Mouse (Mus musculus) forebrain, embryonic 12.5 days (tissue): ENCODE results near the gene Hoxa13. TPM values are rescaled to one million over a fixed set of nuclear protein-coding genes. Genes with fewer than 3 reads are reported as not detected.
A peak's percentile ranks its signal among the peaks of the same experiment; 100 is the strongest.

Source experiments
- ATAC-seq: fragments of 200-750 bp; cut with Nextera tagmentation; 2 replicates; pipeline ENCODE4 v1.8.0; 2017; ENCODE audit warnings: moderate TSS enrichment; ENCODE audit not compliant: low FRiP score
- H3K27ac ChIP-seq: fragments of 300-500 bp; sonication (generic); 2 replicates; pipeline ENCODE4 v1.5.1; 2016; ENCODE audit warnings: mild to moderate bottlenecking
- H3K27me3 ChIP-seq: fragments of 300-500 bp; sonication (generic); 2 replicates; pipeline ENCODE4 v1.6.1; 2016; ENCODE audit warnings: mild to moderate bottlenecking
- H3K36me3 ChIP-seq: fragments of 300-500 bp; sonication (generic); replicated peaks from 2 replicates; pipeline ENCODE4 v1.6.1; 2016; ENCODE audit warnings: mild to moderate bottlenecking
- H3K4me1 ChIP-seq: fragments of 300-500 bp; sonication (generic); 2 replicates; pipeline ENCODE4 v1.6.1; 2016
- H3K4me2 ChIP-seq: fragments of 300-500 bp; sonication (generic); 2 replicates; pipeline ENCODE4 v1.6.1; 2016; ENCODE audit warnings: mild to moderate bottlenecking, moderate library complexity
- H3K4me3 ChIP-seq: fragments of 300-500 bp; sonication (generic); replicated peaks from 2 replicates; pipeline ENCODE4 v1.5.1; 2016; ENCODE audit warnings: mild to moderate bottlenecking
- H3K9ac ChIP-seq: fragments of 300-500 bp; sonication (generic); 2 replicates; pipeline ENCODE4 v1.6.1; 2016; ENCODE audit warnings: mild to moderate bottlenecking
- H3K9me3 ChIP-seq: fragments of 300-500 bp; sonication (generic); 2 replicates; pipeline ENCODE4 v1.6.1; 2016
- WGBS: fragments of 180-500 bp; shearing (Covaris S2); methylation state at CpG from one replicate; pipeline ENCODE4 v1.1.7; 2016; 5-methylcytosine and 5-hydroxymethylcytosine counted together
- polyA plus RNA-seq: library from polyadenylated mRNA; unstranded; fragments of >200 nt; fragmentation: Nextera tagmentation; extraction: Ambion mirVana; gene quantifications from 2 replicates; pipeline ENCODE4 v1.2.1, GENCODE M21; 2016

Gene Hoxa13
- polyA plus RNA-seq, result not detected in 2 replicates

DNA sequence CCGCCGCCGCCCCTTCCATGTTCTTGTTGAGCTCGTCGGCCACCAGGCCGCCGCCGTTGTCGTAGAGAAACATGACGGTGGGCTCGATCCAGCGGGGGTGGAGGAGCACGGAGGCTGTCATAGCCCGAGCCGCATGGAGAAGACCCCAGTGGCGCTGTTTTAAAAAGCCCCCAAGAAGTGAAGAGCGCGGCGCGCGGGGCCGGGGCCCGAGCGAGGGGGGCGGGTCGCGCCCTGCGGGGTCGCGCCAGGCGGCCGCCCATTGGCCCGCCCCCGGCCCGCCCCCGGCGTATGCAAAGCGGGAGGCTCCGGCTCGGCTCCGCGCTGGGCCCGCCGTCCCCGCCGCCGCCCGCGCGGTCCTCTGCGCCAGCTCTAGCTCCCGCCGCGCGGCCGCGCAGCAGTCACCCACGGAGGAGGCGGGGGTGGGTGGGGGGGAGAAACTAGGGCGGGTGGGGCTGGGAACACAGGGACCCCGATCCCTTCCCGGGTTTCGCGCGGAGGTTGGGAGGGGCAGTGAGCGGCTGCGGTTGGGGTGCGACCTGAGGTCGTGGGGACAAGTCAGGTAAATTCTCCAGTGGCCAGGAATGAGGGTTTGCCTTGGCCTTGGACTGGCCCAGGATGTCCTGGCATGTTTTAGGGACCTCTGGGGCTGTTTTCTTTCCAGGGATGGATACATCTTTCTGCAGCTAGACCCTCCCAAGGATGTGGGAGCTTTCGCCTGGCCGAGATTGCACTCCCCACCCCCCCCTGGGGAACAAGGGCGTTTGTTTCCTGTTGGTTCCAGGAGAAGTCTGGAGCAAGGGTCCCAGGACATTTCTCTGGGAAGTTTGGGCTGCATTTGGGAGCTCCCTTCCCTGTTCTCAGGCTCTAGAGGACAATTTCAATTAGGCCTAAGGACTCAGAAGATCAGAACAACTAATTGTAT lies at the start of gene Hoxa13:
Hoxa13 (minus strand) TSS at position 227 of the 922 bp plus-strand sequence.
- ATAC-seq, result no peak
- Histone ChIP-seq H3K9me3 (no peaks in the 10 kb centered on the region), H3K4me3 (peak within 1 kb of the TSS; percentile 33), H3K4me1 (peaks cover 10% of the 10 kb centered on the region), H3K4me2 (peak within 1 kb of the TSS; percentile 46), H3K36me3 (no peaks in the 10 kb centered on the region), H3K9ac (no peak within 1 kb of the TSS), H3K27me3 (peaks cover 90% of the 10 kb centered on the region), H3K27ac (no peak within 1 kb of the TSS)
- under 1% methylated on average over 44 of the region's 72 CpGs for WGBS

- Histone ChIP-seq H3K4me1 (peaks cover 13% of the 10 kb centered on the region), H3K27ac (no peak overlapping the region), H3K4me3 (no peak overlapping the region), H3K9me3 (no peaks in the 10 kb centered on the region), H3K9ac (no peak overlapping the region), H3K4me2 (no peak overlapping the region), H3K27me3 (peaks cover 99% of the 10 kb centered on the region), H3K36me3 (no peaks in the 10 kb centered on the region)
- no peak for ATAC-seq
- WGBS, result under 1% methylated on average over 24 of the region's 24 CpGs
Measured at GRCm38 (mm10) chr6:52310366-52310765, 49.7 kb upstream of the Hoxa13 start.

GRCm38 (mm10) chr6:52309766-52310165 lies 49.1 kb upstream of the Hoxa13 start:
- H3K9me3 ChIP-seq, result no peaks in the 10 kb centered on the region
- H3K27me3 ChIP-seq, result peaks cover 99% of the 10 kb centered on the region
- H3K36me3 ChIP-seq, result no peaks in the 10 kb centered on the region
- no peak overlapping the region for H3K9ac ChIP-seq
- no peak overlapping the region for H3K27ac ChIP-seq
- no peak for ATAC-seq
- peaks cover 13% of the 10 kb centered on the region for H3K4me1 ChIP-seq
- no peak overlapping the region for H3K4me2 ChIP-seq
- H3K4me3 ChIP-seq, result no peak overlapping the region
- 1% methylated on average over 10 of the region's 10 CpGs for WGBS

- no peak overlapping the region for H3K27ac ChIP-seq
- peaks cover 13% of the 10 kb centered on the region for H3K4me1 ChIP-seq
- WGBS, result under 1% methylated on average over 30 of the region's 30 CpGs
- peak; percentile 58; the same call in 1 of the 2 replicates for ATAC-seq
- no peaks in the 10 kb centered on the region for H3K36me3 ChIP-seq
- H3K9me3 ChIP-seq, result no peaks in the 10 kb centered on the region
- H3K27me3 ChIP-seq, result peaks cover 94% of the 10 kb centered on the region
- peak overlapping the region; percentile 39 for H3K4me3 ChIP-seq
- H3K4me2 ChIP-seq, result peak overlapping the region; percentile 62
- no peak overlapping the region for H3K9ac ChIP-seq
Measured at GRCm38 (mm10) chr6:52305877-52306389, 45.3 kb upstream of the Hoxa13 start.

DNA sequence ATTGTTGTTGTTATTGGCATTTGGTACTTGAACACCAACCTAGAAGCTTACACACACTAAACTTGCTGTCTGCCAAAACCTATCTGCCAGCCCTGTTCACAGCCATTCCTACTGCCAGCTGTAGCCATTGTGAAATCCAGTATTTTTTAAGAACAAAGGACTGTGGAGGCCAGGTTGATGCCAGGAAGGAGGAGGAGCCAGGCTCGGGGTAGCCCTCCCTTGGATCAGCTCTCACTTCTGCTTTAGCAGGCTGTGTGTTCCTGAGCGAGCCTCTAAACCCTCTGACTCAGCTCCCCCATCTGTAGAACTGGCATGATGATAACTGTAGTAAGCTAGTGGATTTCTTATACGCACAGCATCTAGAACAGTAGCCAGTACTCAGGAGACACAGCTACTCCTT lies 42.7 kb upstream of the Hoxa13 start:
- H3K27ac ChIP-seq, result no peak overlapping the region
- ATAC-seq, result no peak
- H3K9me3 ChIP-seq, result no peaks in the 10 kb centered on the region
- no peak overlapping the region for H3K4me2 ChIP-seq
- H3K36me3 ChIP-seq, result no peaks in the 10 kb centered on the region
- H3K4me1 ChIP-seq, result peaks cover 9% of the 10 kb centered on the region
- peaks cover 90% of the 10 kb centered on the region for H3K27me3 ChIP-seq
- H3K4me3 ChIP-seq, result no peak overlapping the region
- no peak overlapping the region for H3K9ac ChIP-seq
- WGBS, result 59% methylated on average over 3 of the region's 3 CpGs

GRCm38 (mm10) chr6:52300806-52301205 lies 40.1 kb upstream of the Hoxa13 start:
- no peaks in the 10 kb centered on the region for H3K36me3 ChIP-seq
- no peak overlapping the region for H3K27ac ChIP-seq
- H3K4me3 ChIP-seq, result no peak overlapping the region
- WGBS, result 78% methylated on average over 4 of the region's 4 CpGs
- no peak overlapping the region for H3K9ac ChIP-seq
- H3K4me2 ChIP-seq, result no peak overlapping the region
- H3K9me3 ChIP-seq, result no peaks in the 10 kb centered on the region
- H3K4me1 ChIP-seq, result peaks cover 3% of the 10 kb centered on the region; the same call in 1 of the 2 replicates
- peaks cover 88% of the 10 kb centered on the region for H3K27me3 ChIP-seq
- no peak for ATAC-seq

DNA sequence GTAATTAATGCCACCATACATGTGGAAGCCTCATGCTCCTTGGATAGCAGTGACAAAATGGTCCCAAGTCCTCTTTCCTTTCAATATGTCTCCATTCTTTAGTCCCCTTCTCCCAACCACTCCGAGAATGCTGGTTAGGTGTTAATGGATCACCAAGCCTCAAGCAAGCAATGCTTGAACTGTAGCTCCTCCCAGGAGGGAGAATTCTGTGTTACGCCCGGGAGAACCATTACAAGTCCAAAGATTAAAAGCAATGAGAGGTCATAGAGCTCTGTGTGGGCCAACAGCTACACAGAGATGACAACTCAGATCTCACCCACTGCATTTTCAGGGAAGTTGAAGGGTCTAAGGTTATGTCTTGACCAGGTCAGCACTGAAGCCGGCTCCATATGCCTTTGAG lies 37.8 kb upstream of the Hoxa13 start:
- 85% methylated on average over 4 of the region's 4 CpGs for WGBS
- ATAC-seq, result no peak
- Histone ChIP-seq H3K36me3 (no peaks in the 10 kb centered on the region), H3K4me3 (no peak overlapping the region), H3K27me3 (peaks cover 88% of the 10 kb centered on the region), H3K27ac (no peak overlapping the region), H3K9ac (no peak overlapping the region), H3K9me3 (no peaks in the 10 kb centered on the region), H3K4me1 (no peaks in the 10 kb centered on the region), H3K4me2 (no peak overlapping the region)

DNA sequence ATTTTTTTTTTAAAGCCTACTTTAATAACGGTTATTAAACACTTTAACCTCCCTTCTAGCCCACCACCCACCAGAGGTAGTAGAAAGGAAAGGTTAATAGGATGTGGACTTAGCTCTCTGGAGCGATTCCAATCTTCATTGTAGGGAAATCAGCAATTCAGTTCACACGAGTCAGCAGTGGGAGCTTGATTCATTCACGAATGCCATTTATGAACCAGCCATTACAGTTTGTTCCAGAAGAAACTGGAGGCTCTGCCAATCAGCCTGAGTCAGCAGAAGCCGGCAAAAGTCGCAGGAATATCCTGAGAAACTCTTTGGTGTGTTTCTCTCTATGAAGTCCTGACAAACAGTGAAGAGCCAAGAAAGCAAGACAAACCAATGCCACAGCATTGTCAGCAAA lies 33.9 kb upstream of the Hoxa13 start:
- H3K9me3 ChIP-seq, result no peaks in the 10 kb centered on the region
- H3K27me3 ChIP-seq, result peaks cover 91% of the 10 kb centered on the region
- no peak overlapping the region for H3K4me2 ChIP-seq
- no peak overlapping the region for H3K4me3 ChIP-seq
- no peak overlapping the region for H3K27ac ChIP-seq
- H3K9ac ChIP-seq, result no peak overlapping the region
- 76% methylated on average over 6 of the region's 6 CpGs for WGBS
- H3K36me3 ChIP-seq, result no peaks in the 10 kb centered on the region
- H3K4me1 ChIP-seq, result peaks cover 6% of the 10 kb centered on the region; the same call in 1 of the 2 replicates
- ATAC-seq, result no peak

- ATAC-seq, result no peak
- WGBS, result 62% methylated on average over 7 of the region's 7 CpGs
- no peak overlapping the region for H3K4me2 ChIP-seq
- H3K4me1 ChIP-seq, result peaks cover 6% of the 10 kb centered on the region; the same call in 1 of the 2 replicates
- H3K36me3 ChIP-seq, result no peaks in the 10 kb centered on the region
- H3K4me3 ChIP-seq, result no peak overlapping the region
- H3K9ac ChIP-seq, result no peak overlapping the region
- no peak overlapping the region for H3K27ac ChIP-seq
- no peaks in the 10 kb centered on the region for H3K9me3 ChIP-seq
- peaks cover 94% of the 10 kb centered on the region for H3K27me3 ChIP-seq
Measured at GRCm38 (mm10) chr6:52292328-52292727, 31.6 kb upstream of the Hoxa13 start.

- H3K27ac ChIP-seq, result no peak overlapping the region
- H3K9ac ChIP-seq, result no peak overlapping the region
- peaks cover 93% of the 10 kb centered on the region for H3K27me3 ChIP-seq
- H3K9me3 ChIP-seq, result no peaks in the 10 kb centered on the region
- no peak for ATAC-seq
- peaks cover 6% of the 10 kb centered on the region; the same call in 1 of the 2 replicates for H3K4me1 ChIP-seq
- no peaks in the 10 kb centered on the region for H3K36me3 ChIP-seq
- H3K4me3 ChIP-seq, result peak overlapping the region; percentile 16
- peak overlapping the region; percentile 27 for H3K4me2 ChIP-seq
- 1% methylated on average over 45 of the region's 45 CpGs for WGBS
Measured at GRCm38 (mm10) chr6:52291021-52291860, 30.6 kb upstream of the Hoxa13 start.

- Histone ChIP-seq H3K4me1 (peaks cover 6% of the 10 kb centered on the region; the same call in 1 of the 2 replicates), H3K4me2 (no peak overlapping the region), H3K27ac (no peak overlapping the region), H3K36me3 (no peaks in the 10 kb centered on the region), H3K9ac (no peak overlapping the region), H3K4me3 (no peak overlapping the region), H3K27me3 (peaks cover 90% of the 10 kb centered on the region), H3K9me3 (no peaks in the 10 kb centered on the region)
- ATAC-seq, result no peak
- WGBS, result 19% methylated on average over 12 of the region's 12 CpGs
Measured at GRCm38 (mm10) chr6:52290186-52290585, 29.5 kb upstream of the Hoxa13 start.

GRCm38 (mm10) chr6:52283896-52284295 lies 23.2 kb upstream of the Hoxa13 start:
- WGBS, result 87% methylated on average over 5 of the region's 5 CpGs
- no peak overlapping the region for H3K4me2 ChIP-seq
- H3K9ac ChIP-seq, result no peak overlapping the region
- no peaks in the 10 kb centered on the region for H3K4me1 ChIP-seq
- no peak for ATAC-seq
- no peaks in the 10 kb centered on the region for H3K36me3 ChIP-seq
- peaks cover 76% of the 10 kb centered on the region for H3K27me3 ChIP-seq
- no peaks in the 10 kb centered on the region for H3K9me3 ChIP-seq
- H3K4me3 ChIP-seq, result no peak overlapping the region
- H3K27ac ChIP-seq, result no peak overlapping the region
